Mouse (Mus musculus) cerebral cortex, adult 2 months (tissue): ENCODE results near the gene Olfr1453.

ENCODE experiments used
- WGBS: fragments of 180-500 bp; shearing (Covaris S2); methylation state at CpG from one replicate; pipeline ENCODE4 v1.1.7; 2018; 5-methylcytosine and 5-hydroxymethylcytosine counted together

The Olfr1453 gene

GRCm38 (mm10) chr19:13028227-13028626 lies at the start of gene Olfr1453:
Gene Olfr1453 (minus strand): TSS chr19:13028327.
- WGBS = 40% methylated on average over 1 of the region's 1 CpGs

DNA sequence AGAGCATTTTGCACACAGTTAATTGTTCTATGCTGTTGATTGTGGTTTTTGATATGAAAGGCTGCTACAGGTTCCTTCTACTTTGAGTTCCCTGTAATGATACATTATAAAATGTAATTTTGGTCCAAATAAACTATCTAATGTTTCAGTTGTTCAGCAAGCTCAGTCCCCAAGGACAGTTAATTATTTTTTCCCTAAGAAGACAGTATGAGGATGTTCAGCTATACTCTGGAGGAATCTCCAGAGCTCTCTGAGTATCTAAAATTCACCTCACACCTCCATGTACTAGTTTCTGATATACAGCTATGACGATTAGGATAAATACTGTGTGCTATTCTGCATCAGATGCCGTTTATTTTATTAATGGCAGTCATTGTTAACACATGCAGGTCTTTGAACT lies 32.2 kb upstream of the Olfr1453 start, which contains the start of gene Olfr1454:
Gene Olfr1454 (plus strand): TSS at position 301 of the 400 bp plus-strand sequence.
- WGBS = 62% methylated on average over 2 of the region's 2 CpGs

- 69% methylated on average over 2 of the region's 2 CpGs for WGBS
Observed at GRCm38 (mm10) chr19:12994714-12995113, 33.4 kb downstream of the Olfr1453 start, which contains the start of gene Olfr1451. Gene Olfr1451 (plus strand): TSS chr19:12995014.

DNA sequence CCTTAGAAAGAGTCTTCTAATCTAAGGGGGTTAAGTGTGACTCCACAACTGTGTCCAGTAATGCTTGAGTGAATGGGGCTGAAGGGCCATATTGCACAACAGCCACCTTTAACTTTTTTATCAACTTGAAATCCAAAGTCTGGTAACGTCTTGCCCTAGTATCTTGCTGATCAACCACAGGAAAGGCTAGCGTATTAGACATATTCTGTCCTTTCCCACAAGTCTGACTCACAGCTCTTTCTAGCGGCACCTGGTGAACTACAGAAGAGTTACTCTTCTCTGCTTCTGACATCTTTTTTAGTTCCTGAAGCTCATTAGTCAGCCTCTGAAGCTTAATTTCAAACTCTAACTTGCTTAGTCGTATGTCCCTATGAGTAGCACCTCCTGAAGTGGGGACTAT lies 35.8 kb downstream of the Olfr1453 start:
- 95% methylated on average over 4 of the region's 4 CpGs for WGBS
